Mouse (Mus musculus) embryonic facial prominence, embryonic 13.5 days (tissue): ENCODE results near the gene Rmdn2. TPM values are rescaled to one million over a fixed set of nuclear protein-coding genes. Genes with fewer than 3 reads are reported as not detected.

Experiments used
- ATAC-seq: fragments of 200-750 bp; cut with Nextera tagmentation; 2 replicates; pipeline ENCODE4 v1.8.0; 2017; ENCODE audit warnings: low read depth; ENCODE audit not compliant: insufficient number of reproducible peaks, insufficient read depth, low FRiP score, low TSS enrichment
- H3K27ac ChIP-seq: fragments of 300-500 bp; sonication (generic); 2 replicates; pipeline ENCODE4 v1.5.1; 2015; ENCODE audit warnings: moderate library complexity, mild to moderate bottlenecking, inconsistent platforms
- H3K27me3 ChIP-seq: fragments of 300-500 bp; sonication (generic); 2 replicates; pipeline ENCODE4 v1.6.1; 2015; ENCODE audit warnings: mild to moderate bottlenecking, inconsistent platforms
- H3K36me3 ChIP-seq: fragments of 300-500 bp; sonication (generic); 2 replicates; pipeline ENCODE4 v1.6.1; 2015; ENCODE audit warnings: mild to moderate bottlenecking, inconsistent platforms
- H3K4me1 ChIP-seq: fragments of 300-500 bp; sonication (generic); 2 replicates; pipeline ENCODE4 v1.6.1; 2015; ENCODE audit warnings: inconsistent platforms
- H3K4me2 ChIP-seq: fragments of 300-500 bp; sonication (generic); 2 replicates; pipeline ENCODE4 v1.6.1; 2015; ENCODE audit warnings: moderate library complexity, mild to moderate bottlenecking, inconsistent platforms
- H3K4me3 ChIP-seq: fragments of 300-500 bp; sonication (generic); 2 replicates; pipeline ENCODE4 v1.5.1; 2015; ENCODE audit warnings: mild to moderate bottlenecking, inconsistent platforms
- H3K9ac ChIP-seq: fragments of 300-500 bp; sonication (generic); 2 replicates; pipeline ENCODE4 v1.6.1; 2015; ENCODE audit warnings: mild to moderate bottlenecking, inconsistent platforms
- H3K9me3 ChIP-seq: fragments of 300-500 bp; sonication (generic); 2 replicates; pipeline ENCODE4 v1.6.1; 2016; ENCODE audit warnings: inconsistent platforms
- WGBS: fragments of 180-500 bp; shearing (Covaris S2); methylation state at CpG from one replicate; pipeline ENCODE4 v1.1.7; 2015; ENCODE audit warnings: mixed read lengths; 5-methylcytosine and 5-hydroxymethylcytosine counted together
- polyA plus RNA-seq: library from polyadenylated mRNA; unstranded; fragments of >200 nt; fragmentation: Nextera tagmentation; extraction: Ambion mirVana; gene quantifications from 2 replicates; pipeline ENCODE4 v1.2.1, GENCODE M21; 2015

The Rmdn2 gene
- 9.8 and 10.6 TPM in 2 replicates for polyA plus RNA-seq

DNA sequence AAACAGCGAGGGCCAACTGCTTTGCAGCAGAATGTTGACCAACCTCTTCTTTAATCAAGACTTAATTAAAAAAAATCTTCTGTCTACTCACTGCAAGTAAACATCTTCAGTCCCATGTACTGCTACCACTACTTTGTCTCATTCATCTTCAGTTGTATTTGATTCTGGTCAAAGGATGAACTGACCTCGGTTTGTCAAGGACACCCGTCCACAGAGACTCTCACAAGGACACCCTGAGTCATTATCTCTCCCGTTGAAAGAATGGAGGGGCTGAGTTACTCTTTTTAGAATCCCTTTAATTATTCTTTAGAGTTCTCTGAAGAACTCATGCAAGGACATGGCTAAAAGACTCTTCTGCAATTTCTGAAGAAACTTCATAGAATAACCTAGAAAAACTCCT is at the start of gene Rmdn2:
TSS of gene Rmdn2 (plus strand) at position 319 of the 400 bp plus-strand sequence.
- Histone ChIP-seq H3K4me1 (no peaks in the 10 kb centered on the region), H3K4me2 (no peak within 1 kb of the TSS), H3K27me3 (no peaks in the 10 kb centered on the region), H3K9me3 (no peaks in the 10 kb centered on the region), H3K9ac (no peak within 1 kb of the TSS), H3K4me3 (no peak within 1 kb of the TSS), H3K27ac (no peak within 1 kb of the TSS), H3K36me3 (no peaks in the 10 kb centered on the region)
- WGBS = 87% methylated on average over 4 of the region's 4 CpGs
- ATAC-seq = no peak

DNA sequence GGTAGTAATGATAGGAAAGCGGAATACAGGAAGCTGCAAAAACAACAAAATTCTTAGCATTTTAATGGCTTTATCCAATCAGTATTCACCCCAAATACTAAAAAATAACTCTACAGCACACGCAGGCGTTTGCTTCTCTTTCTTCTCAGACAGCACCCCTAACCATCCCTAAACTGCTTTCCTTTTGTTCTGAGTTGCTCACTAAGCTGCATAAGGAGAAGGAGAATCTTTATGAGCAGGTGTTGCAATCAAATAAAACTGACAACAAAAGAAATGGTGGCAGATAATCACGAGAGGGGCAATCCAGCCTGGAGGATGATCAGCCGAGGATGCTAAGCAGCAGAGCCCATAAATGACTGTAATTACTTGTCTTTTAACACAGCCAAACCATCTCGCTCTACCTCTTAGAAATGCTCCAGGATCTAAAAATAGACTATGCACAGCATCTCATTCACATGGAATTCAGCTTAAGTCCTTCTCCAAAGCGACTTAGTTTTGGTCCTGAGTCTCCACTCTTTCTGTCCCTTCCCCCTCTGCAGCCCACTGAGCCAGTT is 48.5 kb upstream of the Rmdn2 start:
- H3K4me3 ChIP-seq = no peak overlapping the region
- H3K4me1 ChIP-seq = peaks cover 31% of the 10 kb centered on the region
- H3K9ac ChIP-seq = no peak overlapping the region
- peaks cover 15% of the 10 kb centered on the region for H3K9me3 ChIP-seq
- no peaks in the 10 kb centered on the region for H3K27me3 ChIP-seq
- no peak overlapping the region for H3K4me2 ChIP-seq
- no peak overlapping the region for H3K27ac ChIP-seq
- 58% methylated on average over 7 of the region's 7 CpGs for WGBS
- no peak for ATAC-seq
- H3K36me3 ChIP-seq = no peaks in the 10 kb centered on the region

DNA sequence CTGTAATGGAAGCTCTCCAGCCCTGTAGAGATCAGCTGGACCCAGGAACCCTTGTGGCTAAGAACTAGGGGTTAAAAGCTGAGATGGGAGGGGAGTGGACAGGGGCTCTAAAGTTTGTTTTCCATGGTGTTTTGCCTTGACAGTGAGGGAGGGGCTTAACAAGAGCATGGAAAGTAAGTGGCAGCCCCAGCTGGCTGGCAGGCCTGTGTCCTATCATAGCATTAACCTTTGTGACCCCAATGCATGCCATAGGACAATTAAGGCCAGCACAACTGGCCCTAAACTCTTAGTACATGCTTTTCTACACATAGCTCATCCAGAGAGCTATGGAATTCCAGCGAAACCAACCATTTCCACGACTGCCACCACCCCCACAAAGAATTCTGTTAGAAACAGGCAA is 47.9 kb upstream of the Rmdn2 start:
- ATAC-seq = no peak
- H3K4me2 ChIP-seq = no peak overlapping the region
- H3K36me3 ChIP-seq = no peaks in the 10 kb centered on the region
- no peak overlapping the region; the same call in 1 of the 2 replicates for H3K27ac ChIP-seq
- peaks cover 15% of the 10 kb centered on the region for H3K9me3 ChIP-seq
- H3K4me3 ChIP-seq = no peak overlapping the region
- WGBS = 13% methylated on average over 2 of the region's 2 CpGs
- H3K9ac ChIP-seq = no peak overlapping the region
- H3K4me1 ChIP-seq = peaks cover 31% of the 10 kb centered on the region
- H3K27me3 ChIP-seq = no peaks in the 10 kb centered on the region

DNA sequence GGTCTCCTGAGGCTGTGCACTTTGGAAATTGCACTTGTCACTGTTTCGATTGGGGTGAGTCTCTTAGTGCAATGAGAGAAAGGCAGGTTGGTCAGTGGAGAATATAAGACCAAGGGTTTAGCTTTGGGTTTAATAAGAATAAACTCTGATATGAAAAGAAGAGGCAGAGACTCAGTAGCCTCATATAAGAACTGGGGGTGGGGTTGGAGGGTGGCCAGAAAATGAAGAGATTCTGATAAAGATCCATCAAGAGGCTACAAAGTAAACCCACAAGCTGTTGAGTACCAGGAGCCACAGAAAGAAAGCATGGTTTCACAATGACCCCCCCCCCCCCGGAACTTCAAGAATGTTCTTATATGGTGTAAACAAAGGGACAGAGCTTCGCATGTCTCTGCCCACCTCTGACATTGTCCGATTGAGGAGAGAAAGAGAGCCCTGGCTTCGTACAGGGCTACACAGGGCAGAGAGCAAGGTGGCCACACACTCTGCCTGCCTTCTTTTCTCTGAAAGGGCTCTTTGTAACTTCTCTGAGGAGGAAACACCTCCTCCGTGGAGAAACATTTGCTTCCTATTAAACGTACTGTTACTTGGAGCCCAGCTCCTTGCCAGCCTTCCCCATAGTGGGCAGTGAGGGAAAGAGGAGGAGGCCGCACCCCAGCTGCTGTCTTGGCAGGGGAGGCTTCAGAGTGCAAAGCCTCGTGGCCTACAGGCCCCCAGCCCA is 46.3 kb upstream of the Rmdn2 start:
- Histone ChIP-seq H3K9me3 (peaks cover 7% of the 10 kb centered on the region), H3K27me3 (no peaks in the 10 kb centered on the region), H3K27ac (peak overlapping the region; percentile 60; the same call in 1 of the 2 replicates), H3K9ac (no peak overlapping the region), H3K4me3 (no peak overlapping the region), H3K36me3 (no peaks in the 10 kb centered on the region), H3K4me2 (0 out of 2 replicates have a peak overlapping the region, but pooled peaks have one; percentile 9), H3K4me1 (peaks cover 31% of the 10 kb centered on the region)
- 21% methylated on average over 9 of the region's 9 CpGs for WGBS
- ATAC-seq = peak; percentile 59; the same call in 1 of the 2 replicates

DNA sequence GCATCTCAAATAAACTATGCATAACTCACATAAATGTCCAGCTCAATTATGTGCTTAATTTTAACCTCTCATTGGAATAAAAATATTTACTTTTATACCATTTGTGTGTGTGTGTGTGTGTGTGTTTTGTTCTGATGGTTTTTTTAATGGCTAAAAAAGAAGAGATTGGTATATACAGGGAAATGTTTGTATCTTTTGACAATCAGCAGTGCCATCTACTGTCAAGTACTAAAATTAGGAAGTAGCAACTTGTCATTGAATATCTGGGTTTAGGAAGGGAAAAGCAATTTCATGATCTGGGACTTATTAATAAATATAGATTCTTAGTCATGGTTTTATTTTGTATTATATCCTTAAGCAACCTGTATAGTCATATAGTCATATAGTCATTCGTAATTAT is 43.3 kb upstream of the Rmdn2 start:
- no peak for ATAC-seq
- no peaks in the 10 kb centered on the region for H3K9me3 ChIP-seq
- H3K27me3 ChIP-seq = no peaks in the 10 kb centered on the region
- H3K36me3 ChIP-seq = no peaks in the 10 kb centered on the region
- no peak overlapping the region for H3K9ac ChIP-seq
- no peak overlapping the region for H3K4me2 ChIP-seq
- 78% methylated on average over 1 of the region's 1 CpGs for WGBS
- no peak overlapping the region for H3K4me3 ChIP-seq
- peaks cover 27% of the 10 kb centered on the region for H3K4me1 ChIP-seq
- no peak overlapping the region for H3K27ac ChIP-seq

DNA sequence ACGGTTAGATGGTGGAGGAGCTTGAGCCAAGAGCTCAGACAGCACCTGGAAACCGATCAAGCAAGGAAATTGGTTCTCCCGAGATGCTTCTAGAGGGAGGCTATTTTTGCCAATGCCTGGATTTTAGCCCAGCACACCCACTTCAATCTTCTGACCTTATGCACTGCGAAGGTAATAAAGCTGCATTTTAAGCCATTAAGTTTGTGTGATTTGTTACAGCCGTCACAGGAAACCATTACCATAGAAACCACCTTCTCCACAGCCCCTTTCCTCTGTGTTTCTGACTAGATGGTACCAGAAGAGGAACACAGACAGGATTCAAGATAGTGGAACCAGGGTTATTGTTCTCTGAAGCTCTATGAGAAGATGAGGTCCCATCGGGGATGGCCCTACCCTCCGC is 33.3 kb upstream of the Rmdn2 start:
- no peak overlapping the region for H3K27ac ChIP-seq
- no peak for ATAC-seq

DNA sequence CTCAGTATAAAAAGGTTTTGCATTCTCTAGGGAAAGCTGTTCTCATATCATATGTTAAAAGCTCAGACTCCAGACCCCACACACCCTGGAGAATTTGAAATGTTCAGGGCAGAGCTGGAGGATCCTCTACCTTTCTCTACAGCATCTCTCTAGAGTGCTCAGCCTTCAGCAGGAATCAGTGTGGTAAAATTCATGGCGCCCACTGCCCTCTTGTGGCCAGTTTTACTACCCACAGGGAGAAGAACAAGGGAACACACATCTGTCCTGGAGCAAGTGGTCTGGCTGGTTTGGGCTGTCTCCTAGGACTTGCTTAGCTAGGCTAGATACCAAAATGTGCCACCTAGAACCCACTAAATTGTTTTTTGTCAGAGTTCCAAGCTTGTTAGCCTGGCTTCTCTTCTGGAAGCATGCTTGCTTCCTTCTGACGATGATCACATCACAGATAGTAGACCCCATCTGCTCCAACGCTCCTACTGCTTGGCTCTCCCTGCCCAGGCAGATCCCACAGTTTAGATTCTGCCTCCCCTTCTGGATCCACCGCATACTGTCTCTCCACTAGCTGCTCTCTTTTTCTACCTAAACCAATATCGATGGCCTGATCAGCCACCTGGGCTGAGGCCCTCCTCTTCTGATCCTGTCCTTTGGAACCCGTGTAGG is 31.3 kb upstream of the Rmdn2 start:
- no peaks in the 10 kb centered on the region for H3K36me3 ChIP-seq
- H3K4me3 ChIP-seq = no peak overlapping the region
- H3K4me1 ChIP-seq = no peaks in the 10 kb centered on the region
- 68% methylated on average over 6 of the region's 6 CpGs for WGBS
- no peaks in the 10 kb centered on the region for H3K9me3 ChIP-seq
- no peaks in the 10 kb centered on the region for H3K27me3 ChIP-seq
- H3K27ac ChIP-seq = no peak overlapping the region
- no peak overlapping the region for H3K4me2 ChIP-seq
- no peak for ATAC-seq
- H3K9ac ChIP-seq = no peak overlapping the region

More for the DNA sequence above, 33.3 kb upstream of the Rmdn2 start:
- H3K4me3 ChIP-seq = no peak overlapping the region
- H3K4me1 ChIP-seq = no peaks in the 10 kb centered on the region
- WGBS = 74% methylated on average over 7 of the region's 7 CpGs
- H3K27me3 ChIP-seq = no peaks in the 10 kb centered on the region
- no peak overlapping the region for H3K4me2 ChIP-seq
- H3K9ac ChIP-seq = no peak overlapping the region
- H3K9me3 ChIP-seq = no peaks in the 10 kb centered on the region
- H3K36me3 ChIP-seq = no peaks in the 10 kb centered on the region

DNA sequence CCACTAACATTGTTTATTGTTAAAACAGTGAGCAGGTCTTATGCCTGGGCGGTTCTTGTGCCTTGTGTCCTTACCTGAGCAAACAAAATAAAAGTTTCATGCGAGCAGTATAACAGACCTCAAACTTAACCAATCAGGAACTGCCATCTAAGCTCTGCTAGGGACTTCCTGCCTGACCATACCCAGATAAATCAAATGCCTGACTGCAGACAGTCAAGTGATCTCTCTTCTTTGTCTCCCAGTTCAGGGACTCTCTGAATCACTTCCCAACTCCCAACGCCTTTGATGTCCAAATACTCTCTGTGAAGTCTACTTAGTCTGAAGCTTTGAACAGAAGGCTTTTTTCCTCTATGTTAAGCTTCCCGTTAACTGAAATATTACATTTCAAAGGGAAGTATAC is 28.2 kb upstream of the Rmdn2 start:
- Histone ChIP-seq H3K27me3 (no peaks in the 10 kb centered on the region), H3K4me2 (no peak overlapping the region), H3K4me3 (no peak overlapping the region), H3K36me3 (no peaks in the 10 kb centered on the region), H3K4me1 (no peaks in the 10 kb centered on the region), H3K27ac (no peak overlapping the region), H3K9ac (no peak overlapping the region), H3K9me3 (no peaks in the 10 kb centered on the region)
- 65% methylated on average over 4 of the region's 4 CpGs for WGBS
- ATAC-seq = no peak

DNA sequence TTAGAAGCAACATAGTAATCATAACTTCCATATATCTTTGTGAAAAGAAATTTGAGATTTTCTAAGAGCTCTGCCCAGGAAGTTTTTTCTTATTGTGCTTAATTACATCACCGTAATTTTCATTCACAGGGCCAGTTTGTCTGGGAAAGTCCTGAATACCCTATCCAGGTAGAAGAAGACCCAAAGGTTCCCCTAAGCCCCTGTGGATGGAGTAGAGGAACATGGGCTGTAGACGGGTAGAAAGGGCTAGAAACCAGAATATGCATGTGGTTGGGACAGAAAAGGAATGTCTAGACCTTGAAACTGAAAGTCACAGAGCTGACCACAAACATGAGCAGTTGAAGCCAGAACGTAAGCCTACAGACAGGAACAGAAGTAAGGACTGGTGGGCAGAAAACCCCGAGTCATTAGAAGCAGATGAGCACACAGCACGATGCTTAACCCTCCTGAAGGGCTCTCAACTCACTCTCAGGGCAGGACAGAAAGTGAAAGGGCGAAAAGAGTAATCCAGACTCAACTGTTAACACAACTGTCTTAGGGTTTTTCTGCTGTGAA is 27.3 kb upstream of the Rmdn2 start:
- no peak overlapping the region for H3K9ac ChIP-seq
- 65% methylated on average over 6 of the region's 6 CpGs for WGBS
- no peak for ATAC-seq

DNA sequence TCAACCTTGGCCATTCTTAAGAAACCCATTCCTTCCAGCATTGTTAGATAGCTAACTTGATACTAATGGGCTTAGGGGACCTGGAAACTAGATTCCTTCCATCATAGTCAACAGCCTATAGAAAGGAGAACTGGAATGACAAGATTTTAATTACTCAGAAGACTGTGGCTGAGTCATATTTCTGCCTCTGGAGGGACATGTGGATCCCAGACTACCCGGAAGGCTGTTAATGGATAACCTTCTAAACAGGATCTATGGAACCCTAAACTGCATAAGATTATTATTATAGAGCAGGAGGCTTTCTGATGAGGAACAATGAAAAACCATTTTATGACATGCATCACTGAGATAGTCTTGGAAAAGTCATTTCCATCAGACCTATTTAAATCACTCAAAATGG is 21.8 kb upstream of the Rmdn2 start:
- Histone ChIP-seq H3K9me3 (no peaks in the 10 kb centered on the region), H3K4me2 (no peak overlapping the region), H3K36me3 (no peaks in the 10 kb centered on the region), H3K27ac (no peak overlapping the region), H3K9ac (no peak overlapping the region), H3K27me3 (no peaks in the 10 kb centered on the region), H3K4me1 (no peaks in the 10 kb centered on the region), H3K4me3 (no peak overlapping the region)
- WGBS = 73% methylated on average over 1 of the region's 1 CpGs
- ATAC-seq = no peak

More for the DNA sequence above, 27.3 kb upstream of the Rmdn2 start:
- H3K4me1 ChIP-seq = no peaks in the 10 kb centered on the region
- H3K4me2 ChIP-seq = no peak overlapping the region
- no peaks in the 10 kb centered on the region for H3K27me3 ChIP-seq
- H3K36me3 ChIP-seq = no peaks in the 10 kb centered on the region
- no peak overlapping the region for H3K4me3 ChIP-seq
- no peak overlapping the region for H3K27ac ChIP-seq
- no peaks in the 10 kb centered on the region for H3K9me3 ChIP-seq

DNA sequence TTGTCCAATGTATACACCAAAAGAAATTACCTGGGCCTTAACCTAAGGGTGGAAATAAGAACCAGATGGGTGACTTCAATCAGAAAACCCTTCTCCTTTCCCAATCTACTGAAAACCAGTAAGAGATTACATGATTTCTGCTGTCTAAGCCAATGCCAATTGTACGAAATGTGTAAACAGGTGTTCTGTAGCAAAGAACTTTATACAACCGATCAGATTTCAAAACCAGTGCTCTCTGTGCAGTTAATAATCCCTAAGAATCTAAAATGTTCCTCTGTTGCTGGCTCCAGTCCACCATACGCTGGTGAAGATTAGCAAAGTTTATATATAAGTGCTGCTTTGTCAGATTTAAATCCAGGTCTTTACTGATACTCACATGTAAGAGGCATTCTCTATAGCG is 15.7 kb upstream of the Rmdn2 start:
- Histone ChIP-seq H3K27ac (no peak overlapping the region), H3K4me2 (no peak overlapping the region), H3K9me3 (no peaks in the 10 kb centered on the region), H3K9ac (no peak overlapping the region), H3K27me3 (no peaks in the 10 kb centered on the region), H3K4me3 (no peak overlapping the region), H3K36me3 (no peaks in the 10 kb centered on the region), H3K4me1 (no peaks in the 10 kb centered on the region)
- no peak for ATAC-seq
- WGBS = 60% methylated on average over 4 of the region's 4 CpGs

DNA sequence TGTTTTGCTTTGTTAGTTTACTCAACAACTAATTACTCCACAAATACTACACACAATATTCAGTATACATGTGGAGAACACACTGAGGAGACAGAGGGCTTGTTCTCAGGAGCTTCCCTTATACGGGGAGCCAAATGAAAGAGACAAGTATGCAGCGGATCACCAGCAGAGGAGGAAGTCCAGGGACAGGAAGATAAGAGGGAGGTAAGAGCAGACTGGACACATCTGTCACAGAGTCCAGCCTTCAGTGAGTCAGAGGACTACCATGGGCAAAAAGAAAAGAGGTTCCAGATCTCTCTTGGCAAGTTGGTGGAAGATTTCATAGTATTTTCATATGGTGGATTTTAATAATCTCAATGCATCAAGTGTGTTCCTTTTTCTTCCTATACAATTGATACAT is 13.5 kb upstream of the Rmdn2 start:
- Histone ChIP-seq H3K36me3 (no peaks in the 10 kb centered on the region), H3K4me3 (no peak overlapping the region), H3K27ac (no peak overlapping the region), H3K9ac (no peak overlapping the region), H3K9me3 (no peaks in the 10 kb centered on the region), H3K4me2 (no peak overlapping the region), H3K4me1 (no peaks in the 10 kb centered on the region), H3K27me3 (no peaks in the 10 kb centered on the region)
- ATAC-seq = no peak
- 38% methylated on average over 2 of the region's 2 CpGs for WGBS
